Mouse (Mus musculus) bone marrow macrophage, adult 2 months (primary cell): ENCODE results near the gene St3gal4. TPM values are rescaled to one million over a fixed set of nuclear protein-coding genes. Genes with fewer than 3 reads are reported as not detected.

Experiments used
- H3K27ac ChIP-seq: 2 replicates; pipeline ENCODE4 v1.5.1; 2012; ENCODE audit warnings: low read depth, low read length; ENCODE audit not compliant: insufficient read depth
- H3K4me1 ChIP-seq: 2 replicates; pipeline ENCODE4 v1.6.1; 2012; ENCODE audit warnings: low read length; ENCODE audit not compliant: control insufficient read depth, insufficient read depth
- H3K4me3 ChIP-seq: 2 replicates; pipeline ENCODE4 v1.5.1; 2012; ENCODE audit warnings: mild to moderate bottlenecking, low read length, moderate library complexity; ENCODE audit not compliant: insufficient read depth
- CTCF ChIP-seq: IDR thresholded peaks from 2 replicates; pipeline ENCODE4 v1.5.1; 2012; ENCODE audit warnings: low read depth, mild to moderate bottlenecking, low read length, moderate library complexity
- POLR2A ChIP-seq: IDR thresholded peaks from 2 replicates; pipeline ENCODE4 v1.6.1; 2012; ENCODE audit warnings: mild to moderate bottlenecking, low read depth, low read length, borderline replicate concordance
- polyA plus RNA-seq: library from polyadenylated mRNA; stranded (reverse); fragments of >200 nt; gene quantifications from 2 replicates; pipeline ENCODE4 v1.2.4, GENCODE M21; 2012; ENCODE audit not compliant: missing spikeins, insufficient read depth, insufficient read length

St3gal4 gene
- polyA plus RNA-seq, 1 experiment = 36.0 TPM

DNA sequence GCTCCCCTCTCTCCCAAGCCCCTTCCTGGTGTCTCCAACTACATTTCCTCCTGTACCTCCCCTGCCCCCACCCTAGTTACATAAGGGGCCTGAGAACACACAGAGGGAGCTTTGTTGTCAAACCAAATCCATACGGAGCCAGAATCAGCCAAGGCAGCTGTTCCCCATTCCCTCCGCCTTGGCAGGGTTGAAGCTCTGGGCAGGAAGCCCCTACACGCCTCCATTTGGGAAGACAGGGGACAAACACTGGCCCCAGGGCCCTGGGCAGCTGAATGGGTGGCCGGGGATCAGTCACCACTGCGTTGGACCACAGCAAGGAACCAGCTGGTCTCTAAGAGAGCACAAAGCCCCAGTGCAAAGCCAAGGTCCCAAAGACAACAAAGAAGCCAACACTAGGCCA, 10.2 kb downstream of the St3gal4 start:
- Histone ChIP-seq H3K4me1 (peaks cover 6% of the 10 kb centered on the region), H3K4me3 (no peak overlapping the region), H3K27ac (no peak overlapping the region)
- TF ChIP-seq CTCF = no peak
- TF ChIP-seq POLR2A = no peak

- H3K4me3 ChIP-seq = no peak overlapping the region
- H3K4me1 ChIP-seq = peaks cover 6% of the 10 kb centered on the region; the same call in 1 of the 2 replicates
- TF ChIP-seq POLR2A (no peak), CTCF (no peak)
- no peak overlapping the region for H3K27ac ChIP-seq
These were observed 11.0 kb downstream of the St3gal4 start for GRCm38 (mm10) chr9:35108066-35108465.

DNA sequence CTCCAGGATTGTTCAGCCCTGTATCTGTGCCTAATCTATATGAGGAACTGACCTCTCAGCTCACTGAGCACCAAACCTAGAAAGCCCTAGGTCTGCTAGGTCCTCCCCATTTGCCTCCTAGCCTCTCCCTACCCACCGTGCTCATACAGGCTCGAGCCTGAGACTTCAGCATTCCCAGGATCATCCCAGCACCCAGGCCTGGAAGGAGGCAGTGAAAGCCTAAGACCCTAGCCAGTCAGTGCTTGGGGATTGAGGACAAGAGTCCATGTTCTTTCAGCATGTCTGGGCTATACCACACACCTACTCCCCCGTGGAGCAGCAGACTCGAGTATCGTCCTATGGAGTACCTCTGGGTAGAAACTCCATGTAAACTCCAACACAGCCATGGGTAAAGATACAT, 11.7 kb downstream of the St3gal4 start:
- Histone ChIP-seq H3K4me3 (no peak overlapping the region), H3K4me1 (peaks cover 6% of the 10 kb centered on the region; the same call in 1 of the 2 replicates), H3K27ac (no peak overlapping the region)
- TF ChIP-seq CTCF (no peak), POLR2A (no peak)

GRCm38 (mm10) chr9:35105884-35106880, 12.9 kb downstream of the St3gal4 start:
- H3K4me1 ChIP-seq = peaks cover 8% of the 10 kb centered on the region

GRCm38 (mm10) chr9:35105438-35105837, 13.6 kb downstream of the St3gal4 start:
- Histone ChIP-seq H3K4me1 (peaks cover 11% of the 10 kb centered on the region), H3K27ac (no peak overlapping the region), H3K4me3 (no peak overlapping the region)
- TF ChIP-seq POLR2A (no peak), CTCF (no peak)

More at GRCm38 (mm10) chr9:35105884-35106880, 12.9 kb downstream of the St3gal4 start:
- H3K4me3 ChIP-seq = no peak overlapping the region
- no peak overlapping the region for H3K27ac ChIP-seq
- TF ChIP-seq CTCF (no peak), POLR2A (no peak)

- Histone ChIP-seq H3K4me3 (no peak overlapping the region), H3K27ac (no peak overlapping the region), H3K4me1 (peaks cover 11% of the 10 kb centered on the region)
- TF ChIP-seq POLR2A (no peak), CTCF (no peak)
These were observed 14.4 kb downstream of the St3gal4 start for GRCm38 (mm10) chr9:35104711-35105110.

DNA sequence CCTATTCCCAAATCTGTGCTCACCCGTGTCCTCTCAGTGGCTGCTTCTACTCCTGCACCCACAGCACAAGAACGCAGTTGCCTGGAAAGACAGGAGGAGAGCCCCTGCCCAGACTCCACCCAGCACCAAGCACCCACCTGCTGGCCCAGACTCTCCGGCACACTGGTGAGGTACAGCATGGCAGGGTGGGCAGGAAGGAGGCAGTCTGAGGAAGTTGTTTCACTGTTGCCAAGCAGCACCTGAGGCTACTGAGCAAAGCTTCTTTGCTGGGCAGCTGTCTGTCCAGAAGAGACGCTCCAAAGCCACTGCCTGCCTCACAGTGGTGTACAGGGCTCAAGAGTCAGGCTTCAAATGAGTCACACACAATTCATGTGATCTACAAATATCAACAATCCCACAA, 20.3 kb downstream of the St3gal4 start:
- no peak overlapping the region for H3K4me3 ChIP-seq
- H3K27ac ChIP-seq = no peak overlapping the region
- H3K4me1 ChIP-seq = peaks cover 18% of the 10 kb centered on the region
- TF ChIP-seq CTCF = no peak
- no peak for TF ChIP-seq POLR2A

GRCm38 (mm10) chr9:35097901-35098300, 21.2 kb downstream of the St3gal4 start:
- Histone ChIP-seq H3K27ac (no peak overlapping the region), H3K4me1 (peaks cover 12% of the 10 kb centered on the region), H3K4me3 (no peak overlapping the region)
- TF ChIP-seq CTCF = no peak
- TF ChIP-seq POLR2A = no peak

DNA sequence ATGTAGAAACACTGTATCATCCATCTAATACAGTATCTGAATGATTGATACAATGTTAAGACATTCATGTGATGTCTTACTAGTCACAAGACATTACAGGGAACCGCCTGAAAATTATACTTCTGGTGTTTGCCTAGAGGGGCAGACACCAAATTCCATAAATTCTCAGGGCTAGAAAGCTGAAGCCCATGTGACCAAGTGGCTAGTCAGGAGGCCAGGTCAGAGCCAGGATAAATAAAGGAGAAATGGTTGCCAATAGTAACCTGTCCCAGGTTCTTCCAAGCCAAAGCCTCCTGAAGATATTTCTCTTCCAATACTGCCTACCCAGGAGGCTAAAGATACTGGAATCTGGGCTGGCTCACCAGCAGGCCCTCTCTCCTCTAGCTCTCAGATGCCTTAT, 23.3 kb downstream of the St3gal4 start:
- no peak overlapping the region for H3K27ac ChIP-seq
- no peak overlapping the region for H3K4me3 ChIP-seq
- TF ChIP-seq POLR2A = no peak
- TF ChIP-seq CTCF = no peak
- peaks cover 6% of the 10 kb centered on the region; the same call in 1 of the 2 replicates for H3K4me1 ChIP-seq

GRCm38 (mm10) chr9:35093350-35093749, 25.7 kb downstream of the St3gal4 start:
- H3K4me3 ChIP-seq = no peak overlapping the region
- H3K27ac ChIP-seq = no peak overlapping the region
- no peaks in the 10 kb centered on the region for H3K4me1 ChIP-seq
- no peak for TF ChIP-seq CTCF
- no peak for TF ChIP-seq POLR2A
